Mouse (Mus musculus) MEL (cell line): Measurements from ENCODE around the gene Fam131b. TPM values are rescaled to one million over a fixed set of nuclear protein-coding genes. Genes with fewer than 3 reads are reported as not detected.

ENCODE experiments used
- DNase-seq: peaks from one replicate; pipeline ENCODE4 v3.0.0; 2011; ENCODE audit warnings: low read depth, low spot score
- H3K27ac ChIP-seq: 2 replicates; pipeline ENCODE4 v1.5.1; 2012; ENCODE audit warnings: low read depth, mild to moderate bottlenecking, control low read depth, low read length, moderate library complexity; ENCODE audit not compliant: control insufficient read depth
- H3K27me3 ChIP-seq, 2 experiments: fragments of 150-350 bp in 1 of 2; sonication (generic) in 1 of 2; 2 replicates each; pipeline ENCODE4 v1.6.1; 2012; ENCODE audit warnings: low read length in 2 of 2, mild to moderate bottlenecking in 2 of 2, improper control_type of control experiment in 1 of 2, moderate library complexity in 1 of 2; ENCODE audit not compliant: insufficient read depth in 2 of 2, control insufficient read depth in 1 of 2
- H3K36me3 ChIP-seq, 2 experiments: 2 replicates each; pipeline ENCODE4 v1.6.1; 2012 to 2014; ENCODE audit warnings: low read length in 2 of 2, improper control_type of control experiment in 1 of 2, inconsistent platforms in 1 of 2, mild to moderate bottlenecking in 1 of 2; ENCODE audit not compliant: insufficient read depth in 2 of 2, control insufficient read depth in 1 of 2
- H3K4me1 ChIP-seq, 2 experiments: fragments of 150-350 bp in 1 of 2; sonication (generic) in 1 of 2; 2 replicates each; pipeline ENCODE4 v1.6.1; 2012; ENCODE audit warnings: low read length in 2 of 2, improper control_type of control experiment in 1 of 2, mild to moderate bottlenecking in 1 of 2; ENCODE audit not compliant: insufficient read depth in 2 of 2, control insufficient read depth in 1 of 2
- H3K4me3 ChIP-seq, 2 experiments: fragments of 150-350 bp in 1 of 2; sonication (generic) in 1 of 2; 2 replicates each; pipeline ENCODE4 v1.5.1; 2012; ENCODE audit warnings: low read depth in 2 of 2, low read length in 2 of 2, mild to moderate bottlenecking in 2 of 2, moderate library complexity in 2 of 2, control low read depth in 1 of 2, improper control_type of control experiment in 1 of 2; ENCODE audit not compliant: control insufficient read depth in 1 of 2, insufficient read depth in 1 of 2
- H3K79me2 ChIP-seq: 2 replicates; pipeline ENCODE4 v1.6.1; 2012; ENCODE audit warnings: mild to moderate bottlenecking, low read length, moderate library complexity; ENCODE audit not compliant: control insufficient read depth, poor library complexity, insufficient read depth
- H3K9ac ChIP-seq: 2 replicates; pipeline ENCODE4 v1.6.1; 2012; ENCODE audit warnings: low read depth, mild to moderate bottlenecking, control low read depth, low read length, moderate library complexity; ENCODE audit not compliant: control insufficient read depth, poor library complexity, severe bottlenecking
- H3K9me3 ChIP-seq: fragments of 150-350 bp; sonication (generic); replicated peaks from 2 replicates; pipeline ENCODE4 v1.6.1; 2012; ENCODE audit warnings: mild to moderate bottlenecking, low read length, improper control_type of control experiment, moderate library complexity; ENCODE audit not compliant: insufficient read depth
- BHLHE40 ChIP-seq: IDR thresholded peaks from 2 replicates; pipeline ENCODE4 v1.6.1; 2012; ENCODE audit warnings: low read depth, mild to moderate bottlenecking, inconsistent platforms, low read length, improper control_type of control experiment, borderline replicate concordance
- CHD2 ChIP-seq: IDR thresholded peaks from 2 replicates; pipeline ENCODE4 v1.6.1; 2011; ENCODE audit warnings: low read length, improper control_type of control experiment
- E2F4 ChIP-seq: IDR thresholded peaks from 2 replicates; pipeline ENCODE4 v1.6.1; 2011; ENCODE audit warnings: low read depth, low read length, improper control_type of control experiment, borderline replicate concordance
- ELF1 ChIP-seq: IDR thresholded peaks from 2 replicates; pipeline ENCODE4 v1.6.1; 2014; ENCODE audit warnings: low read depth, mild to moderate bottlenecking, inconsistent platforms, low read length, improper control_type of control experiment, moderate library complexity
- EP300 ChIP-seq, 2 experiments: IDR thresholded peaks; 2 replicates each; pipeline ENCODE4 v1.6.1; 2011; ENCODE audit warnings: improper control_type of control experiment in 2 of 2, low read length in 2 of 2, low read depth in 1 of 2, mild to moderate bottlenecking in 1 of 2
- ETS1 ChIP-seq: IDR thresholded peaks from 2 replicates; pipeline ENCODE4 v1.6.1; 2012; ENCODE audit warnings: low read depth, mild to moderate bottlenecking, inconsistent platforms, low read length, improper control_type of control experiment, moderate library complexity
- GABPA ChIP-seq: IDR thresholded peaks from 2 replicates; pipeline ENCODE4 v1.6.1; 2012; ENCODE audit warnings: low read depth, mild to moderate bottlenecking, inconsistent platforms, low read length, improper control_type of control experiment, moderate library complexity
- JUND ChIP-seq: IDR thresholded peaks from 2 replicates; pipeline ENCODE4 v1.6.1; 2011; ENCODE audit warnings: low read depth, mild to moderate bottlenecking, improper control_type of control experiment, low read length
- MAX ChIP-seq: IDR thresholded peaks from 2 replicates; pipeline ENCODE4 v1.6.1; 2011; ENCODE audit warnings: low read length, improper control_type of control experiment
- MEF2A ChIP-seq: IDR thresholded peaks from 2 replicates; pipeline ENCODE4 v1.6.1; 2014; ENCODE audit warnings: low read depth, mild to moderate bottlenecking, inconsistent platforms, low read length, improper control_type of control experiment; ENCODE audit not compliant: poor library complexity, insufficient replicate concordance, severe bottlenecking; ENCODE audit errors: extremely low read depth
- MXI1 ChIP-seq: IDR thresholded peaks from 2 replicates; pipeline ENCODE4 v1.6.1; 2011; ENCODE audit warnings: mild to moderate bottlenecking, low read depth, low read length, improper control_type of control experiment
- NRF1 ChIP-seq: IDR thresholded peaks from 2 replicates; pipeline ENCODE4 v1.6.1; 2014; ENCODE audit warnings: low read depth, mild to moderate bottlenecking, inconsistent platforms, low read length, improper control_type of control experiment, moderate library complexity; ENCODE audit not compliant: poor library complexity, insufficient read depth, severe bottlenecking
- POLR2AphosphoS5 ChIP-seq: IDR thresholded peaks from 2 replicates; pipeline ENCODE4 v1.6.1; 2012; ENCODE audit warnings: low read depth, borderline replicate concordance, mild to moderate bottlenecking, inconsistent platforms, low read length, moderate library complexity, mixed read lengths
- RAD21 ChIP-seq: IDR thresholded peaks from 2 replicates; pipeline ENCODE4 v1.6.1; 2011; ENCODE audit warnings: mild to moderate bottlenecking, low read depth, low read length, improper control_type of control experiment
- RCOR1 ChIP-seq: IDR thresholded peaks from 2 replicates; pipeline ENCODE4 v1.6.1; 2012; ENCODE audit warnings: low read depth, mild to moderate bottlenecking, inconsistent platforms, low read length, improper control_type of control experiment
- TAL1 ChIP-seq: IDR thresholded peaks from 2 replicates; pipeline ENCODE4 v1.6.1; 2012; ENCODE audit warnings: mild to moderate bottlenecking, inconsistent platforms, low read length, moderate library complexity, mixed read lengths
- TBP ChIP-seq: IDR thresholded peaks from 2 replicates; pipeline ENCODE4 v1.8.0; 2011; ENCODE audit warnings: low read depth, low read length, improper control_type of control experiment
- UBTF ChIP-seq: IDR thresholded peaks from 2 replicates; pipeline ENCODE4 v1.6.1; 2012; ENCODE audit warnings: low read depth, mild to moderate bottlenecking, inconsistent platforms, low read length, improper control_type of control experiment, moderate library complexity, borderline replicate concordance; ENCODE audit not compliant: insufficient read depth
- USF1 ChIP-seq: IDR thresholded peaks from 2 replicates; pipeline ENCODE4 v1.6.1; 2014; ENCODE audit warnings: low read depth, mild to moderate bottlenecking, inconsistent platforms, low read length, improper control_type of control experiment, moderate library complexity
- USF2 ChIP-seq, 2 experiments: IDR thresholded peaks; 2 replicates each; pipeline ENCODE4 v1.6.1; 2011 to 2012; ENCODE audit warnings: improper control_type of control experiment in 2 of 2, low read length in 2 of 2, borderline replicate concordance in 1 of 2, inconsistent platforms in 1 of 2, low read depth in 1 of 2, mild to moderate bottlenecking in 1 of 2; ENCODE audit not compliant: insufficient read depth in 1 of 2
- ZC3H11A ChIP-seq: IDR thresholded peaks from 2 replicates; pipeline ENCODE4 v1.6.1; 2012; ENCODE audit warnings: low read depth, mild to moderate bottlenecking, inconsistent platforms, low read length, improper control_type of control experiment
- ZKSCAN1 ChIP-seq: IDR thresholded peaks from 2 replicates; pipeline ENCODE4 v1.6.1; 2012; ENCODE audit warnings: low read depth, mild to moderate bottlenecking, inconsistent platforms, low read length, improper control_type of control experiment, moderate library complexity
- ZMIZ1 ChIP-seq: IDR thresholded peaks from 2 replicates; pipeline ENCODE4 v1.6.1; 2012; ENCODE audit warnings: low read depth, mild to moderate bottlenecking, inconsistent platforms, low read length, improper control_type of control experiment, moderate library complexity
- polyA plus RNA-seq, 2 experiments: library from polyadenylated mRNA; stranded (reverse) in 1 of 2; unstranded in 1 of 2; fragments of >175 nt in 1 of 2; fragments of >200 nt in 1 of 2; gene quantifications; 2 replicates each; pipeline versions ENCODE4 v1.2.1 to v1.2.4; 2012; ENCODE audit warnings: low replicate concordance in 2 of 2, low read depth in 1 of 2; ENCODE audit not compliant: insufficient read length in 2 of 2, insufficient read depth in 1 of 2, missing spikeins in 1 of 2
- total RNA-seq: library from RNA; depleted of rRNA; stranded (reverse); fragments of 300-350 nt; gene quantifications from 2 replicates; pipeline ENCODE4 v1.2.3, GENCODE M21; 2012

Fam131b gene
- total and polyA plus RNA-seq, 3 experiments = 0.06 TPM; not detected in 2

GRCm38 (mm10) chr6:42357901-42358300, 33.5 kb upstream of the Fam131b start:
- peaks cover 0 to 12% of the 10 kb centered on the region in 2 experiments; a peak in 3 of 4 replicates for H3K36me3 ChIP-seq
- H3K79me2 ChIP-seq = no peaks in the 10 kb centered on the region
- no peak overlapping the region for H3K27ac ChIP-seq
- H3K4me3 ChIP-seq = no peak overlapping the region
- no peak for DNase-seq
- H3K27me3 ChIP-seq = no peaks in the 10 kb centered on the region
- TF ChIP-seq UBTF = no peak
- no peak for TF ChIP-seq EP300 (IDR thresholded peaks at IDR 0.05; ENCODE audit: low read depth in 1 of 2, low read length in 2 of 2)
- TF ChIP-seq TAL1 = no peak
- TF ChIP-seq ZMIZ1 = no peak
- TF ChIP-seq ETS1 = no peak
- TF ChIP-seq CHD2 = no peak
- no peak for TF ChIP-seq ZKSCAN1
- no peak for TF ChIP-seq ZC3H11A
- no peak for TF ChIP-seq JUND
- no peak for TF ChIP-seq ELF1
- no peak for TF ChIP-seq USF1
- no peaks in the 10 kb centered on the region for H3K9me3 ChIP-seq
- H3K9ac ChIP-seq = no peak overlapping the region
- peaks cover 2 to 33% of the 10 kb centered on the region in 2 experiments; a peak in 3 of 4 replicates for H3K4me1 ChIP-seq

DNA sequence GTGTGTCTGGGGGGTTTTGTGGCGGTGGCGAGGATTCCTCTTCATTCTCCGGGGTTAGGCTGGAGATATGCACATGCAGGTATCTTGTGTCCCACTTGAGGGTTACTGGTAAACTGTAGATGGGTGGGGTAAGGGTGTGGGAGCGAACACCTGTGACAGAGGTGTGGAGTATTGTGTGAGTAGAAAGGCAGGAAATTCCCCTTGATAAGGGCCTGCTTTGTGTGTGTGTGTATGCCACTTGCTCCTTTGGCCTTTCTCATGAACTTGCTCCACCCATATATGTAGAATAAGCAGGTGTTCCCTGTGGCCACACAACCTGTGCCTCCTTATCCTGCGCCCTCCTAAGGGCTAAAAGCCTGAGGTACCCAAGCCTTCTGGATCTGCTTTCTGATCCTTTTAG, 32.5 kb upstream of the Fam131b start:
- DNase-seq = no peak
- peaks cover 9 to 35% of the 10 kb centered on the region in 2 experiments for H3K4me1 ChIP-seq
- H3K36me3 ChIP-seq = peaks cover 0 to 22% of the 10 kb centered on the region in 2 experiments; a peak in 3 of 4 replicates
- no peaks in the 10 kb centered on the region for H3K27me3 ChIP-seq
- TF ChIP-seq MAX = no peak
- TF ChIP-seq GABPA = no peak
- TF ChIP-seq NRF1 = no peak
- TF ChIP-seq POLR2AphosphoS5 = no peak
- TF ChIP-seq MEF2A = no peak
- no peak for TF ChIP-seq RAD21
- TF ChIP-seq MXI1 = no peak
- TF ChIP-seq E2F4 = no peak
- no peak for TF ChIP-seq TBP
- TF ChIP-seq ETS1 = no peak
- no peak for TF ChIP-seq EP300 (IDR thresholded peaks at IDR 0.05; ENCODE audit: low read depth in 1 of 2, low read length in 2 of 2)
- no peak for TF ChIP-seq RCOR1
- no peak for TF ChIP-seq ELF1
- no peak for TF ChIP-seq USF1
- TF ChIP-seq CHD2 = no peak
- TF ChIP-seq USF2 (IDR thresholded peaks at IDR 0.05; ENCODE audit: borderline replicate concordance in 1 of 2, insufficient read depth in 1 of 2, low read depth in 1 of 2, low read length in 2 of 2) = no peak
- no peak for TF ChIP-seq BHLHE40
- H3K79me2 ChIP-seq = no peaks in the 10 kb centered on the region
- H3K9me3 ChIP-seq = no peaks in the 10 kb centered on the region
- no peak overlapping the region for H3K4me3 ChIP-seq
- H3K27ac ChIP-seq = no peak overlapping the region
- H3K9ac ChIP-seq = no peak overlapping the region
